Mouse (Mus musculus) E14TG2a.4 (cell line): ENCODE measurements at regions not wholly inside any gene's neighbourhood (a gene's known extent, or its start where the extent isn't known, plus 50 kb on each side); places are given as distances from the start of the nearest gene placed in this dataset.

Experiments used
- CTCF ChIP-seq: conservative IDR thresholded peaks from 2 replicates; pipeline ENCODE4 v1.5.1; 2014; ENCODE audit warnings: low read length
- NANOG ChIP-seq: IDR thresholded peaks from 2 replicates; pipeline ENCODE4 v1.6.1; 2014; ENCODE audit warnings: borderline replicate concordance, low read length, mixed read lengths

DNA sequence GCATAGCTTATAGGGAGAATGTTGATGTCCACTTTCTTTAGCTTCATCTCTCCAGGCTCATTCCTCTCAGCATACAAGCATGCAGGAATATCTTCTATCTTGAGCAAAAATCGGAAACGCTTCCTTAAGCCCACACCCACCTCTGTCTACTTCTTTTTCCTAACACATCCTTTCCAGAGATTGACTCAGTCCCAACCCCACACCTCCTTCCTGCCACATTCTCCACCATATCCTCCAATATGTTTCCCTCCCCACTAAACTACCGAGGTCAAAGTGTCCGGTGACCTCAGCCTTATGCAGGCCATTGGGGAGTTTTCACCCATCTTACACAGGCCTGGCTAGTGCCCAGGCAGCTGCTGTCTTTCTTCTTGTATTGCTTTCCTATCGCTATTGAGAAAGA is 301.4 kb downstream of the Gm49356 start:
- TF ChIP-seq CTCF: no peak
- TF ChIP-seq NANOG: no peak
